Mouse (Mus musculus): ENCODE data around the gene Arhgef17.

GRCm38 (mm10) chr7:100964242-100964641, 32.3 kb upstream of the Arhgef17 start:
- TF ChIP-seq CTCF (conservative IDR thresholded peaks at IDR 0.05; ENCODE audit: low read length) (no peak), NANOG (IDR thresholded peaks at IDR 0.05; ENCODE audit: borderline replicate concordance, low read length) (no peak), POU5F1 (IDR thresholded peaks at IDR 0.05; ENCODE audit: borderline replicate concordance, low read length) (no peak)

All from E14TG2a.4 (cell line).